Mouse (Mus musculus): ENCODE data around the gene Fzr1. TPM values are rescaled to one million over a fixed set of nuclear protein-coding genes. Genes with fewer than 3 reads are reported as not detected.
A peak's percentile ranks its signal among the peaks of the same experiment; 100 is the strongest.

Fzr1 gene
- total and polyA plus RNA-seq, 2 experiments from 2014 or later: 47.6 to 48.4 TPM

GRCm38 (mm10) chr10:81358209-81358608 lies 20.1 kb downstream of the Fzr1 start:
- Histone ChIP-seq H3K36me3 (replicated peaks; ENCODE audit: control insufficient read depth, insufficient read depth, low read length) (0 out of 2 replicates have a peak, but pooled peaks cover 6% of the 10 kb centered on the region), H3K27me3 (ENCODE audit: control insufficient read depth, insufficient read depth, low read length) (no peaks in the 10 kb centered on the region), H3K4me1 (ENCODE audit: control insufficient read depth, insufficient read depth) (peaks cover 20% of the 10 kb centered on the region), H3K4me2 (ENCODE audit: low read depth, low read length) (peak overlapping the region; percentile 99), H3K9me3 (replicated peaks; ENCODE audit: control insufficient read depth, low read length) (no peaks in the 10 kb centered on the region), H3K4me3 (ENCODE audit: low read depth, low read length) (peak overlapping the region; percentile 76), H3K27ac (ENCODE audit: low read depth) (peak overlapping the region; percentile 63; the same call in 1 of the 2 replicates), H3K9ac (replicated peaks; ENCODE audit: low read depth, low read length) (peak overlapping the region; percentile 80)
- no peak for TF ChIP-seq EP300 (IDR thresholded peaks at IDR 0.05; ENCODE audit: low read depth)
- no peak for TF ChIP-seq CTCF (IDR thresholded peaks at IDR 0.05; ENCODE audit: low read depth)
- no peak for ATAC-seq (ENCODE audit: insufficient read depth, low read depth)
- DNase-seq (ENCODE audit: low spot score): no peak
- 22% methylated on average over 4 of the region's 4 CpGs for WGBS

DNA sequence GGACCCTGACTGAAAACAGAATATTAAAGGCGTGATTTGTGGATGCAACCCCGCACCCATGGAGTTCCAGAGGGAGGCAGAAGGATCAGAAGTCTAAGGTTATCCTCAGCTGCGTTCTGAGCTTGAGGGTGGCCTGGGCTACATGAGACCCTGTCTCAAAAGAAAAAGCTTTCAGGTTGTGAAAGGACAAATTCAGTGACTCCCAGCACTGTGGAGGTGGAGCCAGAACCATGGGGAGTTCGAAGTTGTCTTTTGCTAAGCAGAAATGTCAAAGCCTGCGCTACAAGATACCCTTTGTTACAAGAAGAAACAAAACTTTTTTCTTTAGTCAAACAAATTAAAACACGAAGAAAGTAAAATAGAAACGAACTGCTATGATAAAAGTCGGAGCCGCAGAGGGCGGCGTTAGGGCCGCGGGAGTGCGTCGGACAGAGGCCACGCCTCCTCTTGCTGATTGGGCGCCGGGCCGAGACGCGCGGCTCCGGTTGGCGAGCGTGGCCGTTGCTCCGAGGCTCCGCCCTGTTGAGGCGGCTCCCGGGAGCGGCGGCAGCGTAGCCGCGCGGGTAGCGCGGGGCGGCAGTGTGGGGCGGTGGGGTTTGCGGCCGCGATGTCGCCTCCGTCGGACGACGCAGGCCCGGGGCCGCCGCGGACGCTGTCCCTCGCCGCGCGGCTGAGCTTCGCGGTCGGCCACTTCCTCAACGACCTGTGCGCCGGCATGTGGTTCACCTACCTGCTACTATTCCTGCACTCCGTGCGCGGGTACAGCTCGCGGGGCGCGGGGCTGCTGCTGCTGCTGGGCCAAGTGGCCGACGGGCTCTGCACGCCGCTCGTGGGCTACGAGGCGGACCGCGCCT lies 21.1 kb downstream of the Fzr1 start, which contains the start of gene Mfsd12:
Mfsd12 (plus strand) TSS at position 501 of the 854 bp plus-strand sequence.
- 0 out of 2 replicates have a peak, but pooled peaks cover 6% of the 10 kb centered on the region for H3K36me3 ChIP-seq (replicated peaks; ENCODE audit: control insufficient read depth, insufficient read depth, low read length)
- H3K9me3 ChIP-seq (replicated peaks; ENCODE audit: control insufficient read depth, low read length): no peaks in the 10 kb centered on the region
- peak within 1 kb of the TSS; percentile 76 for H3K4me3 ChIP-seq (ENCODE audit: low read depth, low read length)
- H3K4me1 ChIP-seq (ENCODE audit: control insufficient read depth, insufficient read depth): peaks cover 13% of the 10 kb centered on the region
- H3K27ac ChIP-seq (ENCODE audit: low read depth): peak within 1 kb of the TSS; percentile 63
- WGBS: 2% methylated on average over 77 of the region's 79 CpGs
- ATAC-seq (ENCODE audit: insufficient read depth, low read depth) (peak; percentile 89), DNase-seq (ENCODE audit: low spot score) (peak; percentile 86)
- H3K9ac ChIP-seq (replicated peaks; ENCODE audit: low read depth, low read length): peak within 1 kb of the TSS; percentile 80
- TF ChIP-seq CTCF (IDR thresholded peaks at IDR 0.05; ENCODE audit: low read depth) (no peak), EP300 (IDR thresholded peaks at IDR 0.05; ENCODE audit: low read depth) (no peak)
- no peaks in the 10 kb centered on the region for H3K27me3 ChIP-seq (ENCODE audit: control insufficient read depth, insufficient read depth, low read length)
- peak within 1 kb of the TSS; percentile 99 for H3K4me2 ChIP-seq (ENCODE audit: low read depth, low read length)

GRCm38 (mm10) chr10:81356352-81356990 lies 21.8 kb downstream of the Fzr1 start:
- Histone ChIP-seq H3K4me1 (ENCODE audit: control insufficient read depth, insufficient read depth) (peaks cover 10% of the 10 kb centered on the region), H3K27me3 (ENCODE audit: control insufficient read depth, insufficient read depth, low read length) (no peaks in the 10 kb centered on the region)

DNA sequence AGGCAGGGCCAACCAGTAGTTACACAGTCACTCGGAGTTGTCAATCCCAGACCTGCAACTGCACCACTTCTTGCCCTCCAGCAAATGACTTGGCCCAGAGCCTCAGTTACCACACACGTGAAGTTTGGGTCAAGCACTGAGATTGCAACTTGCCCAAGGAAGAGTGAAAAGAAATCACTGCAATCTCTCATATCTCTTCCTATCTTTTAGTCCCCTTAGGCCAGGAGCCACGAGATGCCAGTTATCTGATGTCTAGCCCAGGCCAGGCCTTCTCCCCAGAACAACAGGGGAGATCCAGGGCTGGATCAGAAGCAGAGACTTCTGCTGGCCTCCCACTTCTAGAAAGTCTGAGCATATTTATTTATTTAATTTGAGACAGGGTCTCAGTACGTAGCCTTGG lies 22.8 kb downstream of the Fzr1 start:
- Histone ChIP-seq H3K9me3 (replicated peaks; ENCODE audit: control insufficient read depth, low read length) (no peaks in the 10 kb centered on the region), H3K9ac (replicated peaks; ENCODE audit: low read depth, low read length) (no peak overlapping the region), H3K4me2 (ENCODE audit: low read depth, low read length) (no peak overlapping the region), H3K4me1 (ENCODE audit: control insufficient read depth, insufficient read depth) (peaks cover 14% of the 10 kb centered on the region), H3K27ac (ENCODE audit: low read depth) (no peak overlapping the region), H3K27me3 (ENCODE audit: control insufficient read depth, insufficient read depth, low read length) (no peaks in the 10 kb centered on the region), H3K36me3 (replicated peaks; ENCODE audit: control insufficient read depth, insufficient read depth, low read length) (no peaks in the 10 kb centered on the region), H3K4me3 (ENCODE audit: low read depth, low read length) (no peak overlapping the region)
- DNase-seq (ENCODE audit: low spot score) (no peak), ATAC-seq (ENCODE audit: insufficient read depth, low read depth) (no peak)
- TF ChIP-seq EP300 (IDR thresholded peaks at IDR 0.05; ENCODE audit: low read depth) (no peak), CTCF (IDR thresholded peaks at IDR 0.05; ENCODE audit: low read depth) (no peak)
- WGBS: 77% methylated on average over 4 of the region's 4 CpGs

More at GRCm38 (mm10) chr10:81356352-81356990, 21.8 kb downstream of the Fzr1 start:
- Histone ChIP-seq H3K9ac (replicated peaks; ENCODE audit: low read depth, low read length) (no peak overlapping the region), H3K36me3 (replicated peaks; ENCODE audit: control insufficient read depth, insufficient read depth, low read length) (0 out of 2 replicates have a peak, but pooled peaks cover 6% of the 10 kb centered on the region), H3K27ac (ENCODE audit: low read depth) (no peak overlapping the region), H3K4me2 (ENCODE audit: low read depth, low read length) (peak overlapping the region; percentile 99; the same call in 1 of the 2 replicates), H3K9me3 (replicated peaks; ENCODE audit: control insufficient read depth, low read length) (no peaks in the 10 kb centered on the region), H3K4me3 (ENCODE audit: low read depth, low read length) (0 out of 2 replicates have a peak overlapping the region, but pooled peaks have one; percentile 76)
- no peak for ATAC-seq (ENCODE audit: insufficient read depth, low read depth)
- no peak for TF ChIP-seq EP300 (IDR thresholded peaks at IDR 0.05; ENCODE audit: low read depth)
- TF ChIP-seq CTCF (IDR thresholded peaks at IDR 0.05; ENCODE audit: low read depth): no peak
- DNase-seq (ENCODE audit: low spot score): no peak
- 57% methylated on average over 12 of the region's 12 CpGs for WGBS

GRCm38 (mm10) chr10:81354738-81355477 lies 23.4 kb downstream of the Fzr1 start:
- DNase-seq (ENCODE audit: low spot score) (no peak), ATAC-seq (ENCODE audit: insufficient read depth, low read depth) (no peak)
- H3K9me3 ChIP-seq (replicated peaks; ENCODE audit: control insufficient read depth, low read length): no peaks in the 10 kb centered on the region
- H3K27ac ChIP-seq (ENCODE audit: low read depth): no peak overlapping the region
- H3K36me3 ChIP-seq (replicated peaks; ENCODE audit: control insufficient read depth, insufficient read depth, low read length): no peaks in the 10 kb centered on the region
- no peak overlapping the region for H3K4me3 ChIP-seq (ENCODE audit: low read depth, low read length)
- no peaks in the 10 kb centered on the region for H3K27me3 ChIP-seq (ENCODE audit: control insufficient read depth, insufficient read depth, low read length)
- no peak for TF ChIP-seq CTCF (IDR thresholded peaks at IDR 0.05; ENCODE audit: low read depth)
- TF ChIP-seq EP300 (IDR thresholded peaks at IDR 0.05; ENCODE audit: low read depth): no peak
- H3K4me1 ChIP-seq (ENCODE audit: control insufficient read depth, insufficient read depth): peaks cover 14% of the 10 kb centered on the region
- 70% methylated on average over 9 of the region's 9 CpGs for WGBS
- H3K9ac ChIP-seq (replicated peaks; ENCODE audit: low read depth, low read length): no peak overlapping the region
- no peak overlapping the region for H3K4me2 ChIP-seq (ENCODE audit: low read depth, low read length)
